Mouse (Mus musculus) mature B cell (primary cell): ENCODE results near the gene Rab11fip4.

Source experiments
- in situ Hi-C: fragments of 300-500 bp; cut with MboI; formaldehyde crosslinking; loops from 2 replicates; pipeline ENCODE4 v1.14.3; 2019

Gene Rab11fip4

DNA sequence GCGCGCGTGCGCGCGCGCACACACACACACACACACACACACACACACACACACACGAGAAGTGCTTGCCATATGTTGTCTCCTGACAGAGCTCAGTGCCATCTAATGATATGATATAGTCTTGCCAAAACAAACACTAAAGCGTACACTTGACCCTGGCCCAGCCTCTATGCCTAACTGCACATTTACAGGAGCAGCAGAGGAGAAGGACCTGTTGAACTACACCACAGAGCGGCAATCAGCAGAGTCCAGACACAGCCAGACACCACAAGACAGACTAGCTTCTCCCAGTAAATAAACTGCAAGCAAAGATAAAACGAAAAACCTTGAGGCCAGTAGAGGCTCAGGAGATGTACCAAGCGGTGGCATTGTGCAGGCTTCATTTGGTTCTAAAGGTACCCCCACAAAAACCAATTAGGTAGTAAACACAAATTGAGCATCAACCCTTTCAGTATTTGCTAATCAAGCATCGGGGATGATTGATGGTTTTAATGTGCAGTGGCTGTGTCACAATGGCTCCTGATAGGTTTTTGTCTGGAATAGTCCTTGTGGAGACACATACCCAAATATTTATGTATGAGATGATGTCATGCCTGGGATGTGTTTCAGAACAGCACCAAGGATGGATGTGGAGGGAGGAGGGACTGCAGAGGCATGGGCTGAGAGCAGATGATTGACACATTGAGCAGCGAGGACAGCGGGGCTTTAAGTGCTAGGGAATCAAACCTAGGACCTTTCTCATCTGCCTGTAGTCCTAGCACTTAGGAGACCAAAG is 145.4 kb downstream of the Rab11fip4 start:
- in situ Hi-C loops: no loop called here

DNA sequence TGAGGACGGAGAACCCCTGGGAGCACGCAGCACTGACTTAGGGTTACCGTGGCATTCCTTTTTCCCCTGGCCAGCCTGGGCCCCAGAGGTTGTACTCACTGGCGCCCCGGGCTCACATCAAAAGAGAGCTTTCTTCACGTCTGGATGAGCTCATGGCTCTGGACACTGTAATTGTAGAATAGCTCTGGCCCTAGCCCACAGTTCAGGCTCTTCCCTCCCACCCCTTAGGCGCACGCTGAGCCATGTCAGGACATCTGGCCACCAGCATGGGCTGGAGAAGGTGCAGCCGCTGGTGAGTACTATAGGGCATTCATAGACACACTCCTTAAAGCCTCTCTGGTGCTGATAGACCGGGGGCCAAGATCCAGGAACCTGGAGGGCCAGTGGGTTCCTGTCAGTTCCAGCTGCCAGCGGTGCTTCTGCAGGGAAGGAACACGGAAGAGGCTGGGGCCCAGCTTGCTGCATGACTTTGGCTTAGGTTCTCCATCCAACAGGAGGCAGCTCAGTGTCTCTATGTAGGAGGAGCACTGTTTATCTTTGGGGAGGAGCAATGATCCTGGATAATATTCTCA is 146.2 kb downstream of the Rab11fip4 start:
- in situ Hi-C loops: no loop called here

DNA sequence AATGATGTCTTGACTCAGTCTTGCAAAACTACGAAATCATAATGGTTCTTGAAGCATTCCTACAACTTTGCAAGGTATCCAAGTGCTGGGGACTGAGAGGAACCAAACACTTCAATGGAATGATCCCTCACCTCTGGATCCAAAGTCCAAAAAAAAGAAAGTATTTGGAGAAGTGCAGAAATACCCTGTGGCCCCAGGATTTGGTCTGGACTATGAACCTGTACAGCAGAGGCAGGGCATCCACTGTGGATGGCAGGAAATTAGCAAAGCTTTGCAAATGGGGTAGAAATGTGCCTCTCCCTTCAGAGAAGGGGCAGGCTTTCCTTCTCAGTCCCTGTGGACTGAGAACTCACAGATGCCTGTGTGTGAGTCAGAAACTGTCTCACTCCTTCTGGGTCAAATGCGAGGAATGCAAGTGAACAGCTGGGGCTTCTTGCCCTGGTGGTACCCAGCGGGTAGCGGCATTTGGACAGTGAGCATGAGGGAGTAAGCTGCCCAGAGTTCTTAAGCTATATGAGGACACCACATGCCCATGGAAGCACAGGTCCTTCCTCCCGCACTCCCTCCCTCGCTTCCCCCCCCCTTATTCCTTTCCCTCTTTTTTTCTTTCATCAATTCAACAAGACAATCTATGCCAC is 147.0 kb downstream of the Rab11fip4 start:
- in situ Hi-C loops: no loop called here

DNA sequence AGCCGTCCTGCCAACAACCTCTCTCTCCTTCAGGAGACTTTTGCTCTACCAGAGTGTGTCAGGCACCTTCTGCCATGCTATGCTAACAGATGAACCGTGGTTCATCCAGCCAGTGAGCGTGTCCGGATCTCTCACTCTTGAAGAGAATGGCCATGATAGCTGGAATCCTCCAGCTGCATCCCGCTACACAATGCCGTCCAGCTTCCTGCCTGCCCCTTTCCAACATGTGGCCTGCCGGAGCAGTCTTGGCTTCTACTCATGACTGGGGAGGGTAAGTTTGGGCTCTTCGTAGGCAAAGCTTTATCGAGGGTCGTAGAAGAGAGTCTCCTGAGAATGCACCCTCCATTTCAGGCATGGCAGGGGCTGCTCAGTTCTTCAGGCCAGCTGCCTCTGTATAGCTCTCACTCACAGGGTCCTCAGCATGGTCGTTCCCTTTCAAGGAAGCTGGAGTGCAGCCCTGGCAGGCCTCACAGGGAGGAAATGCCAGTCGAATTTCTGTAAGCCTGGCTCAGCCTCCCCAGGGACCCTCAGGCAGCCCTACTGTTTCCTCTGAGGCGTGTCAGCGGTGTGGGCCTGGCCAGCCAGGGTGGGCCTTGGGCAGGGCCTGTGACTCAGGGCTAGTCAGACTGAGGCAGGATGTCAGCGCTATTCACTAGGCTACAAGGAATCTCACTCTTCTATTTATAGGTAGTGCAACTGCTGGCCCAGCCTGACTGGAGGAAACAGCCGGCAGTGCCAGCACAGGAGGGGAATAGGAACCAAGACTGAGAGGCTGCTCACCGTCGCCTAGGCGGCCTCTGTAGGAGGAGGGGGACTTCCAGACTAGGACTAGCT is 147.9 kb downstream of the Rab11fip4 start:
- in situ Hi-C loops: no loop called here

DNA sequence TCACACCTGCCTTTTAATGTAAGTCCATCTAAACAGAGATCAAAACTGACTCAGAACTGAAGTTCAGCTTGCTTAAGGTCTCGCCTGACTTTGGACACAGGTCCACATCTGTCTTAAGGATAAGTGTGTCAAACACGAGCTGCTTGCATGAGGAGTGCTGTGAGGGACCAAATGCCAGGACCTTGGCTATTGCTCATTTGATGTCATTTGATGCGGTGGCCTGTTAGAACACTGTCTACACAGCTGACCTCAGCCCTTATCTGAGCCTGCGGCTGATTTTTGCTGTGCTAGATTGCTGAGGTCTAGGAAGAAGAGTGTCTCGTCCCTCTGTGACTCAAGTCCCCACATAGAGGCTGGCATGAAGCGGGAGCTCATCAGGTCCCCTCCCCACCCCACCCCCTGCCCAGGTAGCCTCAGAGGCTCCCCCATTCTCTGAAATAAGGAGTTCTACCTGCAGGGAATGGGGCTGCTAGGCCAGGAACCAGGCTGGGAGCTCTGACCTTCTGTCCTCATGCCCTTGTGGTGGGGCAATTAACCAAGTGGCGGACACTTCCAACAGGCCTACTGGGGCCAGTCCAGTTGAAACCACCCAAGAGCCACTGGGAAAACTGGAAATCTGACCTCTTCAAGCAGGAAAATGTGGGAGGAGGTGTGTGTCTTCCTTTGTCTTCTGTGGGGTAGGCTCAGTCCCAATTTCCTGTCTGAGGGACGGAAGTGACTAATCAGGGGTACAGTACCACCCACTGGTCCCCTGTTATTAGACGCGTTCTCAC is 149.9 kb downstream of the Rab11fip4 start:
- in situ Hi-C loops: no loop called here

DNA sequence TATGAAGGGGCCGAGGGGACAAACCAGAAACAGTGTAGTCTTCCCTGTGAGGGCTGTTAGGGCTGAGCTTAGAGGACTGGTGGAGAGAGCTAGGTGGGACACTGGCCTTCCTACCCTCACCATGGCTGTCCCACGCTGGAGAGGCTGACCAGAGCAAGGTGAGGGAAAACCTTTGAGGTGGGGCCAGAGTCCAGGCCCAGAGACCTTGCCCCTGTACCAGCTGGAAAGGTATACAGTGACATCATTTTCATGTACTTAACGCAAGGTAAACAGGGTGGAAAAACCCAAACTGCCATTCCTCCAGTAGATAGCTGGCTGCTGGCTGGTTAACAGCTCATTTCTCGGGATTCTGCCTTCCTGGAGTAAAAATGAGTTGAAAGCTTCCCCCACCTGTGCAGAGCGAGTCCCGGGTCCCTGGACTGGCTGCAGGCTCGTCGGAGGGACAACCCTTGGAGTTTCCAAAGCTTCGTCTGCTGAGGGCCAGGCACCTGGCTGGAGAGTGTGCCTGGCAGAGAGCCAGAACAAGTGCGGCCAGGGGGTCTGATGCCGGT is 155.6 kb downstream of the Rab11fip4 start:
- in situ Hi-C loops: no loop called here
